Mouse (Mus musculus) kidney, adult 11 months (tissue): ENCODE results near the gene Ints11.

Experiments
- DNase-seq: peaks from one replicate; pipeline ENCODE4 v3.0.0; 2022

The Ints11 gene

GRCm38 (mm10) chr4:155869317-155870033, at the start of gene Ints11, which contains the start of gene Cptp:
Gene Ints11 (plus strand): TSS chr4:155869546.
Gene Cptp (minus strand): TSS chr4:155869440.
- DNase-seq, result peak; percentile 96

GRCm38 (mm10) chr4:155821025-155821424, 48.3 kb upstream of the Ints11 start:
- DNase-seq, result no peak

GRCm38 (mm10) chr4:155823443-155823842, 45.9 kb upstream of the Ints11 start:
- no peak for DNase-seq

- no peak for DNase-seq
Observed at GRCm38 (mm10) chr4:155829866-155830265, 39.5 kb upstream of the Ints11 start.

- DNase-seq, result no peak
Observed at GRCm38 (mm10) chr4:155830596-155830995, 38.8 kb upstream of the Ints11 start.

- DNase-seq, result peak; percentile 92
Observed at GRCm38 (mm10) chr4:155831205-155831766, 38.1 kb upstream of the Ints11 start, which contains the start of gene Aurkaip1. Gene Aurkaip1 (plus strand): TSS chr4:155831272.

- no peak for DNase-seq
Observed at GRCm38 (mm10) chr4:155831831-155832230, 37.5 kb upstream of the Ints11 start.

- no peak for DNase-seq
Observed at GRCm38 (mm10) chr4:155832321-155832720, 37.0 kb upstream of the Ints11 start.

- DNase-seq, result no peak
Observed at GRCm38 (mm10) chr4:155833234-155833633, 36.1 kb upstream of the Ints11 start.

GRCm38 (mm10) chr4:155833836-155834235, 35.5 kb upstream of the Ints11 start:
- peak; percentile 77 for DNase-seq

- DNase-seq, result peak; percentile 49
Observed at GRCm38 (mm10) chr4:155837404-155838010, 31.8 kb upstream of the Ints11 start.

- DNase-seq, result no peak
Observed at GRCm38 (mm10) chr4:155838187-155839153, 30.9 kb upstream of the Ints11 start.

GRCm38 (mm10) chr4:155839483-155839910, 29.8 kb upstream of the Ints11 start, which contains the start of gene Mxra8:
Gene Mxra8 (plus strand): TSS chr4:155839680.
- DNase-seq, result peak; percentile 85

GRCm38 (mm10) chr4:155840076-155841002, 29.0 kb upstream of the Ints11 start:
- no peak for DNase-seq

GRCm38 (mm10) chr4:155841003-155841454, 28.3 kb upstream of the Ints11 start:
- peak; percentile 77 for DNase-seq

- DNase-seq, result no peak
Observed at GRCm38 (mm10) chr4:155841651-155842270, 27.6 kb upstream of the Ints11 start.

GRCm38 (mm10) chr4:155843231-155843630, 26.1 kb upstream of the Ints11 start:
- DNase-seq, result peak; percentile 77

- DNase-seq, result peak; percentile 85
Observed at GRCm38 (mm10) chr4:155846871-155847578, 22.3 kb upstream of the Ints11 start, which contains the start of gene Dvl1. Gene Dvl1 (plus strand): TSS chr4:155847402.

- peak; percentile 73 for DNase-seq
Observed at GRCm38 (mm10) chr4:155847591-155848352, 21.6 kb upstream of the Ints11 start.
